Mouse (Mus musculus) stomach, postnatal 0 days (tissue): ENCODE measurements around the gene Gm47289.

Source experiments
- CTCF ChIP-seq: IDR thresholded peaks from 2 replicates; pipeline ENCODE4 v1.5.1; 2016; ENCODE audit warnings: antibody characterized with exemption, low read depth, mild to moderate bottlenecking, moderate library complexity
- EP300 ChIP-seq: optimal IDR thresholded peaks from 2 replicates; pipeline ENCODE3; 2016; ENCODE audit warnings: antibody characterized with exemption

- TF ChIP-seq EP300 (no peak), CTCF (no peak)
Measured at GRCm38 (mm10) chr9:119167608-119168007, 8.6 kb downstream of the Gm47289 start.
